Mouse (Mus musculus) midbrain, embryonic 15.5 days (tissue): ENCODE data around the gene Idh2. TPM values are rescaled to one million over a fixed set of nuclear protein-coding genes. Genes with fewer than 3 reads are reported as not detected.
A peak's percentile ranks its signal among the peaks of the same experiment; 100 is the strongest.

ENCODE experiments used
- ATAC-seq: fragments of 200-750 bp; cut with Nextera tagmentation; replicated peaks from 2 replicates; pipeline ENCODE4 v1.8.0; 2017; ENCODE audit warnings: moderate TSS enrichment
- H3K27ac ChIP-seq: fragments of 300-500 bp; sonication (generic); 2 replicates; pipeline ENCODE4 v1.5.1; 2015; ENCODE audit warnings: mild to moderate bottlenecking, inconsistent platforms
- H3K27me3 ChIP-seq: fragments of 300-500 bp; sonication (generic); replicated peaks from 2 replicates; pipeline ENCODE4 v1.6.1; 2015; ENCODE audit warnings: inconsistent platforms
- H3K36me3 ChIP-seq: fragments of 300-500 bp; sonication (generic); replicated peaks from 2 replicates; pipeline ENCODE4 v1.6.1; 2015; ENCODE audit warnings: inconsistent platforms
- H3K4me1 ChIP-seq: fragments of 300-500 bp; sonication (generic); 2 replicates; pipeline ENCODE4 v1.6.1; 2015; ENCODE audit warnings: inconsistent platforms
- H3K4me2 ChIP-seq: fragments of 300-500 bp; sonication (generic); 2 replicates; pipeline ENCODE4 v1.6.1; 2015; ENCODE audit warnings: inconsistent platforms, mild to moderate bottlenecking, moderate library complexity
- H3K4me3 ChIP-seq: fragments of 300-500 bp; sonication (generic); 2 replicates; pipeline ENCODE4 v1.5.1; 2015; ENCODE audit warnings: mild to moderate bottlenecking, inconsistent platforms
- H3K9ac ChIP-seq: fragments of 300-500 bp; sonication (generic); 2 replicates; pipeline ENCODE4 v1.6.1; 2015; ENCODE audit warnings: mild to moderate bottlenecking, inconsistent platforms
- H3K9me3 ChIP-seq: fragments of 300-500 bp; sonication (generic); 2 replicates; pipeline ENCODE4 v1.6.1; 2016; ENCODE audit warnings: inconsistent platforms
- WGBS: fragments of 180-500 bp; shearing (Covaris S2); methylation state at CpG from one replicate; pipeline ENCODE4 v1.1.7; 2015; ENCODE audit warnings: mixed read lengths; 5-methylcytosine and 5-hydroxymethylcytosine counted together
- polyA plus RNA-seq: library from polyadenylated mRNA; unstranded; fragments of >200 nt; fragmentation: Nextera tagmentation; extraction: Ambion mirVana; gene quantifications from 2 replicates; pipeline ENCODE4 v1.2.1, GENCODE M21; 2015

Gene Idh2
- polyA plus RNA-seq, 1 experiment from 2014 or later, result 249 TPM

DNA sequence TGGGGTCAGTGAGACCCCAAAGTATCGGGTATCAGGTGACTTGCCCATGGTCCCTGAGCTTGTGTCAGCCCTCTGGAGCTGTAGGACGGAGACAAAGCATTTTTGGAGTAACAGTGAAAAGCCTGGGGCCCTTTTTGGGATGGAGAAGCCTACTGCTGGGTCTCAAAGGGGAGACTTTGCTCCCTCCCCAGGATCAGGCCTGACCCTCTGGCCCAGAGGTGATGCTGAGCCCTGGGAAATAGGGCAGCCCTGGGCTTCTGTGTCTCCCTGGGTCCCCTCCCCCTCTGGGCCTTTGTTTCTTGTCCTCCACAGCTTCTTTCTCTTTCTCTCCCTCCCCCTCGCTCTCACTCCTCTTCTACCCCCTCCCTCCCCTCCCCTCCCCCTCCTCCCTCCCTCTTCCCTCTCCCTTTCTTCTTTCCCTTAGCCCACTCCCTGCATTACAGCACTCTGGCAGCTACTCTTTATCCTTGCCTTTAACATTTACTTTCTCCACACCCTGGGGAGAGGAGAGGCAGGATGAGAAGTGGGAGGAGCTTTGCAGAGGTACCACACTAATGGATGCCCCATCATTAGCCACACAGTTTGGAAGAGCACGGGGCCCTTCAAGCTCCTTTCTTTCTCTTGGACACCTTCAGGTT, 39.1 kb downstream of the Idh2 start:
- H3K4me1 ChIP-seq, result peaks cover 56% of the 10 kb centered on the region

DNA sequence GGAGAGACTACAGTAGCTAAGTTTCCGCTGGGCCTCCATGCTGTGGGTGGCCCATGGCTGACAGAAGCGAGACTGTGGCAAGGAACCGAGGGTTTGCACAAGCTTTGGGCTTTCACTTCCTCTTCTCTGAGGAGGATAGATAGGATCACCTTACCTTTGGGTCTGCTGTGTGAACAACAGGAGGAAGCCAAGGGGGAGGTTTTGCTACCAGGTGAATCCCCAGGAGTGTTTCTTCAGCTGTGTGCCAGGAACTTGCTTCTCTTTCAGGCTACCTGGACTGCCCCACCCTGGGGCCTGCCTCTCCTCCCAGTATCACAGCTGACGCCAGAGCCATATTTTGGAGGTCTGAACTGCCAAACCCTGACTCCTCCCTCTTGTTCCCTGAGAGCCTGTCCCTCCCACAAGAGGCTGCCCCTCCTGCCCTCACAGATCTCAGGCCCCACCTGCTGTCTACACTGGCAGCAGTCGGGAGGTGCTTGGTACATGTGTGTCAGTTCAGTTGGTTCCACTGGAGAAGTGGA, 40.2 kb downstream of the Idh2 start:
- Histone ChIP-seq H3K4me2 (no peak overlapping the region), H3K9ac (no peak overlapping the region), H3K4me3 (no peak overlapping the region), H3K27ac (no peak overlapping the region; the same call in 1 of the 2 replicates), H3K9me3 (no peaks in the 10 kb centered on the region), H3K4me1 (peaks cover 64% of the 10 kb centered on the region), H3K27me3 (no peaks in the 10 kb centered on the region), H3K36me3 (no peaks in the 10 kb centered on the region)
- 44% methylated on average over 5 of the region's 5 CpGs for WGBS
- no peak for ATAC-seq

More for the DNA sequence above, 39.1 kb downstream of the Idh2 start:
- Histone ChIP-seq H3K27me3 (no peaks in the 10 kb centered on the region), H3K9ac (no peak overlapping the region), H3K4me2 (no peak overlapping the region), H3K27ac (peak overlapping the region; percentile 30), H3K4me3 (no peak overlapping the region), H3K9me3 (no peaks in the 10 kb centered on the region), H3K36me3 (0 out of 2 replicates have a peak, but pooled peaks cover under 1% of the 10 kb centered on the region)
- 11% methylated on average over 3 of the region's 4 CpGs for WGBS
- ATAC-seq, result peak; percentile 31; the same call in 1 of the 2 replicates

DNA sequence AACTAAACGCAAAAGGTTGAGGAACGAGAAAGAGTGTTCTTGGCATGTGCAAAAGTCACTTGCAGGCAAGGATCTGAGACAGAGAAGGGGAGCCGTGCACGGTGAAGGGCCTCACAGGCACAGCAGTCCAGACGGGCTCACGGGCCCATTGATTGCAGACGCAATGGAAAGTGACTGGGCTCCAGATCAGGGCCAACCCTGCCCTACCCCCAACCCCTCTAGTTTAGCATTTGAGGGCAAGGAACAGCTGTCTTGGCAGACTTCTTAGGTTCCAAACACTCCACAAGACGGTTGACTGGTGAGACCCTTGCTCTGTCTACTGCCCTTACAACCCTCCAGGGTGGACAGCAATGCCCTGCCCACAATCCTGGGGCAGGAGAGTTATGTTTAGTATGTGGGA, 41.7 kb downstream of the Idh2 start:
- H3K4me3 ChIP-seq, result no peak overlapping the region
- 82% methylated on average over 8 of the region's 8 CpGs for WGBS
- H3K9me3 ChIP-seq, result no peaks in the 10 kb centered on the region
- no peak overlapping the region for H3K27ac ChIP-seq
- H3K4me2 ChIP-seq, result no peak overlapping the region
- H3K36me3 ChIP-seq, result no peaks in the 10 kb centered on the region
- no peak overlapping the region for H3K9ac ChIP-seq
- no peak for ATAC-seq
- H3K27me3 ChIP-seq, result no peaks in the 10 kb centered on the region
- H3K4me1 ChIP-seq, result peaks cover 66% of the 10 kb centered on the region

DNA sequence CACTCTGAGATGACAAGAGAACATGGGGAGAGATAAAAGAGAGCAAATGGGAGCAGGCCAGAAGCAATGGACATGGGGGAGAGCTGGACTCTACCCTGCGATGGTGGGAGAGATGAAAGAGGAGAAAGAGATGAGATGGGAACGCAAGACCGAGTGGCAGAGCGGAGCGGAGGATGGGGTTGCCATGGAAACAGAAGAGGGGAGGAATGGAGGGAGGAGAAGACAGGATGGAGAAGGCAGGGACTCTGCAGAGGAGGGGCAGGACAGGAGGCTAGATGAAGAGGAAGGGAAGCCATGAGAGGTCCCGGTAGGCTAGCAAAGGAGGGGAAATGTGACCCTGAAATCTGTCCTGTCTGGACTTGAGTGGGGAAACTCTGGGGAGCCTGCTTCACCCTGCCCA, 42.9 kb downstream of the Idh2 start:
- Histone ChIP-seq H3K9me3 (no peaks in the 10 kb centered on the region), H3K36me3 (no peaks in the 10 kb centered on the region), H3K27me3 (no peaks in the 10 kb centered on the region), H3K27ac (peak overlapping the region; percentile 34), H3K4me2 (0 out of 2 replicates have a peak overlapping the region, but pooled peaks have one; percentile 9), H3K9ac (no peak overlapping the region), H3K4me3 (no peak overlapping the region), H3K4me1 (peaks cover 66% of the 10 kb centered on the region)
- 18% methylated on average over 6 of the region's 6 CpGs for WGBS
- peak; percentile 57 for ATAC-seq

- H3K4me2 ChIP-seq, result no peak overlapping the region
- H3K4me3 ChIP-seq, result no peak overlapping the region
- ATAC-seq, result no peak
- WGBS, result 88% methylated on average over 9 of the region's 9 CpGs
- no peaks in the 10 kb centered on the region for H3K9me3 ChIP-seq
- H3K4me1 ChIP-seq, result peaks cover 55% of the 10 kb centered on the region
- H3K27me3 ChIP-seq, result no peaks in the 10 kb centered on the region
- H3K9ac ChIP-seq, result no peak overlapping the region
- H3K36me3 ChIP-seq, result no peaks in the 10 kb centered on the region
- no peak overlapping the region for H3K27ac ChIP-seq
Observed at GRCm38 (mm10) chr7:80071209-80071608, 44.0 kb downstream of the Idh2 start.

DNA sequence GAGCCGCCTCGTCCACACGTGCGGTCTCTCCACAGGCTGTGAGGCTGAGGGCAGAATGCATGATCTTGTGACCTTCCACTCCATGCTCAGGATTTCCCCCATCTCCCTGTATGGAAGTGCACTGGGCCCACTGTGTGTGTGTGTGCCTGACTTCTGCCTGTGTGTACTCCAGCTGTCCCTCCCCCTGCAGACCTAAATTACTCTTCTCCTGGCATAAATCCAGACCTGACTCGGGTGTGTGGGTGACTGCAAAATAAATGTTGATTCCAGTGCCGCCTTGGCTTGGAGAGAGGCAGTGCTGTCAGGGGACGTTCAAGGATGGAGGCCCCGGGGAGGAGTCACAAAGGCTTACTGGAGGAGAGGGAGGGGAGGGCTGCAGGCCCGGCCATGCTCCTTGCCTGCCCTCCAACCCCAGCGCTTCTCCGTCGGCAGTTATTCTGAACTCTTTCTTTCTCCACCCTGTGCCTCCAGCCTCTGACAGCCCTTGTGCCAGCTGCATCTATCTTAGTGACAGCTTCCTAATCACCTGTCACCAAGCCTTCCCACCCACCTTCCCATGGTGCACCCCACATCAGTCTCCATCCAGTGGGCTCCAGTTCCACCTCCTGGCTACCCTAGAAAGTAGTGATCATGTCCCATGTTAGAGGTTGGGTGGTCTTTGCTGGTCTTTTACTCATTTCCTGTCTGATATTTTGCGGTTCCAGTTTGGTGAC, 45.4 kb downstream of the Idh2 start:
- H3K4me2 ChIP-seq, result no peak overlapping the region; the same call in 1 of the 2 replicates
- H3K4me1 ChIP-seq, result peaks cover 46% of the 10 kb centered on the region
- ATAC-seq, result peak; percentile 51
- peak overlapping the region; percentile 11; the same call in 1 of the 2 replicates for H3K9ac ChIP-seq
- peak overlapping the region; percentile 65 for H3K27ac ChIP-seq
- no peaks in the 10 kb centered on the region for H3K36me3 ChIP-seq
- H3K4me3 ChIP-seq, result no peak overlapping the region
- no peaks in the 10 kb centered on the region for H3K27me3 ChIP-seq
- no peaks in the 10 kb centered on the region for H3K9me3 ChIP-seq
- WGBS, result 9% methylated on average over 13 of the region's 13 CpGs

DNA sequence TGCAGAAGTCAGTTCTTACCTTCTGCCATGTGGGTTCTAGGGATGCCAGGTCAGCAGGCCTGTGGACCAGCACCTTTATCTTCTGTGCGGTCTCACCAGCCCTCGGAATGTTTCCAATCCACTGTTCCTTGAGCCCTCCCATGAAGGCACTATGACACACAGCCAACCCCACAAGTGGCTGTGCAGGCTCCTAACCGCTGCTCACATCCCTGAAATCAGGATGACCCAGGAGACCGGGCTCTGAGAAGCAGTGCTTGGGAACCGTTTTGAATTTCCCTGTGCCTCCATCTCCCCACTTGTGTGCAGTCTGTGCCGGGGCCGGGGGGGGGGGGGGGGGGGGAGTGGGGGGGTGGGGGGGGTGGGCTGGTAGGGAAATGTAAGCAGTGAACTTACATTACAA, 46.9 kb downstream of the Idh2 start:
- 65% methylated on average over 5 of the region's 7 CpGs for WGBS
- ATAC-seq, result no peak
- no peak overlapping the region for H3K27ac ChIP-seq
- no peak overlapping the region for H3K4me3 ChIP-seq
- H3K9me3 ChIP-seq, result no peaks in the 10 kb centered on the region
- peaks cover 56% of the 10 kb centered on the region for H3K4me1 ChIP-seq
- H3K27me3 ChIP-seq, result no peaks in the 10 kb centered on the region
- no peak overlapping the region for H3K4me2 ChIP-seq
- no peaks in the 10 kb centered on the region for H3K36me3 ChIP-seq
- no peak overlapping the region for H3K9ac ChIP-seq

GRCm38 (mm10) chr7:80066675-80067455, 48.3 kb downstream of the Idh2 start:
- Histone ChIP-seq H3K4me2 (no peak overlapping the region), H3K4me1 (peaks cover 48% of the 10 kb centered on the region), H3K36me3 (no peaks in the 10 kb centered on the region), H3K27me3 (no peaks in the 10 kb centered on the region), H3K4me3 (no peak overlapping the region), H3K9ac (no peak overlapping the region), H3K9me3 (no peaks in the 10 kb centered on the region), H3K27ac (no peak overlapping the region)
- no peak for ATAC-seq
- WGBS, result 81% methylated on average over 13 of the region's 13 CpGs

- peaks cover 36% of the 10 kb centered on the region for H3K4me1 ChIP-seq
- H3K27ac ChIP-seq, result no peak overlapping the region
- no peak overlapping the region for H3K4me3 ChIP-seq
- 85% methylated on average over 3 of the region's 3 CpGs for WGBS
- H3K27me3 ChIP-seq, result no peaks in the 10 kb centered on the region
- H3K9ac ChIP-seq, result no peak overlapping the region
- H3K4me2 ChIP-seq, result no peak overlapping the region
- no peaks in the 10 kb centered on the region for H3K36me3 ChIP-seq
- no peaks in the 10 kb centered on the region for H3K9me3 ChIP-seq
- ATAC-seq, result no peak
Observed at GRCm38 (mm10) chr7:80065250-80065649, 49.9 kb downstream of the Idh2 start.

DNA sequence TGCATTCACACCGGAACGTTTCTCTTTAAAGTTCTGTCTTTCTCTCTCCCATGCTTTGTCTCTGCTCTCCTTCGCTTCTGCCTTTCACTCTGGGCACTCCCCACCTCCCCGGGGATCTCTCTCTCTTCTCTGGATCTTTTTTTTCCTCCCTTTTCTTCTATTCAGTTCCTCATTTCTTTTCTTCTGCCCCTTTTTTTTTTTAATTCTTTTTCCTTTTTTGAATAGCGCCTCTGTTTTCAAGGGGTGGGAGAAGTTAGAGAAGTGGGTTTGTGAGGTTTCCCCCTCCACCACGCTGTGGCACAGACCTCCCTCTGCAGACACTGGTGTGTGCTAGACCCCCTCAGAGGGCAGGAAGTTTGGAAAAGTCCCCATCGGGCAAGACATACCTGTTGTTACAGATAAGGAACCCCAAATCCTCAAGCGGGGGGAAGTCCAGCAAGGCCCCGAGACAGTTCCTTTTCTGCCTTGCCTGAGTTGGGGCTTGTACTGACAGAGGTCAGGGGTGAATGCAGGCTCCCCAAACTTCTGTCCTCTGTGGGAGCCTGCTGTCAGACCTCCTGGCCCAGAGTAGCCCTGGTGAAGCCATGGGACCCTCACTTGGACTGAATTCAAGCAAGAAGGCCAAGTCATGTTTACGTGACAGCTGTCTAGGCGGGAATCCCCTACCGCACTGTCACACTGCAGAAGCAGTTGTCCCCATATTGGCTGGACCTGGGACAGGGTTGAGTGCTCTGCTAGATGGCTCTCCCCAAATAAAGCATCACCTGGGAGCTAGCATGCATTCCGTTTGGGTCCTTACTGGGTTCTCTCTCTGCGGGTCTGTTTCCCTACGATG, 51.1 kb downstream of the Idh2 start:
- Histone ChIP-seq H3K27me3 (no peaks in the 10 kb centered on the region), H3K4me2 (no peak overlapping the region), H3K4me1 (peaks cover 27% of the 10 kb centered on the region), H3K9me3 (no peaks in the 10 kb centered on the region), H3K36me3 (no peaks in the 10 kb centered on the region), H3K27ac (peak overlapping the region; percentile 53; the same call in 1 of the 2 replicates), H3K4me3 (no peak overlapping the region), H3K9ac (no peak overlapping the region)
- ATAC-seq, result no peak
- WGBS, result 47% methylated on average over 15 of the region's 15 CpGs

DNA sequence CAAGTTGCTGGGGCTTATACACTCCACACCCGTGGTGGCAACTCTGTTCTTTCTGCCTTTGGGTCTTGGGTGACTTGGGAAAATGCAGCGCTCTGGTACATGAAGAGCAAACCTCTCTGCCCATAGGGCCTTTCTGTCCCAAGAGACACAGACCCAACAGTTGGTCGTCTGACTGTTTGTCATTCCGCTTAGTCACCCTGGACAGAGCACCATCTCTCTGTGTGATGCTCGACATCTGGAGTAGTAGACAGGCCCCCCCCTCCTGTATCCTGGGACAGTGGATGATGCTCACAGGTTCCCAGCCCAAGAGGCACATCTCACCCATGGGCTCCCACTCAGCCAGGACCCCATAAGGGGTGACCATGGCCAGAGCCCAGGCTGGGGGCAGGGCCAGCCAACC, 51.9 kb downstream of the Idh2 start:
- Histone ChIP-seq H3K4me1 (peaks cover 31% of the 10 kb centered on the region), H3K36me3 (no peaks in the 10 kb centered on the region), H3K27me3 (no peaks in the 10 kb centered on the region), H3K9me3 (no peaks in the 10 kb centered on the region), H3K4me3 (no peak overlapping the region), H3K9ac (no peak overlapping the region), H3K4me2 (no peak overlapping the region), H3K27ac (peak overlapping the region; percentile 53; the same call in 1 of the 2 replicates)
- 59% methylated on average over 5 of the region's 5 CpGs for WGBS
- 0 out of 2 replicates have a peak, but pooled peaks have one; percentile 22 for ATAC-seq
